Mouse (Mus musculus) cerebellum, adult 2 months (tissue): Measurements from ENCODE around the gene Calu.

Source experiments
- CTCF ChIP-seq: fragments of 200-500 bp; IDR thresholded peaks from 2 replicates; pipeline ENCODE4 v1.5.1; 2011; ENCODE audit warnings: low read depth, mild to moderate bottlenecking, control low read depth, low read length, moderate library complexity, borderline replicate concordance; ENCODE audit not compliant: insufficient read depth
- POLR2A ChIP-seq: fragments of 200-500 bp; IDR thresholded peaks from 2 replicates; pipeline ENCODE4 v1.6.1; 2011; ENCODE audit warnings: low read length, control low read depth, borderline replicate concordance; ENCODE audit not compliant: insufficient read depth

- no peak for TF ChIP-seq POLR2A
- no peak for TF ChIP-seq CTCF
Measured at GRCm38 (mm10) chr6:29363129-29363515, 15.3 kb downstream of the Calu start.
